Mouse (Mus musculus): ENCODE measurements around the gene Gpr119.

Gpr119 gene

DNA sequence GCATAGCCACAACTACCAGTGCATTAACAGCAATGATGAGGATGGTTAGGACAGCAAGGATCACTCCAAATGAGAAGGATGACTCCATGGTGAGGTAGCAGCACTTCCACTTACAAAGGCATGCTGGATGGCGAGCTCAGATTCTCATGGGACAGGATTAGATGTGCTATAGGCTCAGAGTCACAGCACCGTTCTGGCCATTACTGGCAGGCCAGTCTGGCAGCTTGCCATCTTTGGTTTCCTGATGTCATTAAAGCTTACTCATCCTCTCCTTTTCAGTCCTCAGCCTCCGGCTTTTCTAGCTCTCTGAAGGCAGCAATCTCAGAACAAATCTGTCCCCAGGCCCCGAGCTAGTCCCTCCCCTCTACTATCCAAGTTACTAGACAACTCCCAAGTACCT, at the start of gene Gpr119:
Gpr119 (minus strand) TSS at position 308 of the 400 bp plus-strand sequence.
- no peak for DNase-seq (ENCODE audit: low spot score in 2 of 2)

DNA sequence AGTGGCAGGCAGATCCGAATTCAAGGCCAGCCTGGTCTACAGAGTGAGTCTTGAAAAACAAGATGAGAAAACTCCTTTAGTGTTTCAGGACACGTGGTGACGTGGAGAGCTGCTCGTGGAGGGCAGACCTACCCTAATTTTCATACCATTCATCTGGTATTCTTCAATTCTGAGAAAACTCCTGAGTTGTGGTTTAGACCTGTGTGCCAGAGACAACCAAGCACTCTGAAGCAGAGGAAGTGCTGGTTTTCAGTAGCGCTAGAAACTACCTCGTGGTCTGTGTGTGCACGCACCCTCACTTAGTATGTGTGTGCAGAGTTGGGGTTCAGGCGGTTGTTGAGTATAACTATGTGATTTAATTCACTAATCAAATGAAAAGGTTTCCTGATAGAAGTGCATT, 38.6 kb upstream of the Gpr119 start:
- no peak for DNase-seq (ENCODE audit: low spot score in 2 of 2)

DNA sequence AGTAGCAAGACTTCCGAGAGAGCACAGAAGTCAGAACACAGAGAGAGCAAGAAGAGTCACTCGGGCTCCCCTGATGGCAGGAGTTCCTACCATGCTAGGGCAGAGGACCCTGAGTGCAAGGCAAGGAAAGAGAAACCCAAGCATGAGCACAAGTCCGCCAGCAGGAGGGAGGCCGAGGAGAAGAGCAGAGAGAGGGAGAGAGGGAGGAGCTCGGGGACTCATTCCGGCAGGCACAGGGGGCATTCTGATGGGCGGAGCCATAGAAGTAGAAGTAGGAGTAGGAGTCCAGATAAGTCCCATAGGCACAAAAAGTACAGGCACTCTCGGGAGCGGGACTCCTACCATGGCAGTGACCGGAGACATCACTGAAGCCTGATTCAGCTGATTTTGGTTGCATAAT, 35.4 kb upstream of the Gpr119 start:
- DNase-seq (ENCODE audit: low spot score in 2 of 2): no peak

DNA sequence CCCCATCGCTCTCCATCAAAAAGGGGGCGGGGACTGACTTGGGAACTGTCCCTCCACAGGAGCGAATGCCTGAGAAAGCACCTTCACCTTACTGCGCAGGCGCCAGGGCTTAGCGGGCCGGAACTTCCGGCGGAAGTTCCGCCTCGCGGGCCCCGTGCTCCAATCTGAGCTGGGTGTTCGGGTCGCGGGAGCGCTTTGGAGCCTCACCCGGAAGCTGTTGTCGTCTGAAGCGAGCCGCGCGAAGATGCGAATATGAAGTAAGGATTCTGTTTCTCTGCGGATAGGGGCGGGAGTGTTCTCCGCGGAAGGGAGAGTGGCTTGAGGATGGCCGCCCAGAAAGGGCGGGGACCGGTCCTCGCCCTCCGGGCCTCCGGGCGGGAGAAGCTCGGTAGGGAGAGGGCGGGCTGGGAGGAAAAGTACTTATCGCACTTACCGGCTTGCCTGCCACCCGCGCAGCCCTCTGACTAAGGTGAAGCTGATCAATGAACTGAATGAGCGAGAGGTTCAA, 20.6 kb upstream of the Gpr119 start, which contains the start of gene Rbmx2:
Rbmx2 (plus strand) TSS at position 141 of the 508 bp plus-strand sequence.
- peak; percentile 70 to 91 for DNase-seq (ENCODE audit: low spot score in 2 of 2)

DNA sequence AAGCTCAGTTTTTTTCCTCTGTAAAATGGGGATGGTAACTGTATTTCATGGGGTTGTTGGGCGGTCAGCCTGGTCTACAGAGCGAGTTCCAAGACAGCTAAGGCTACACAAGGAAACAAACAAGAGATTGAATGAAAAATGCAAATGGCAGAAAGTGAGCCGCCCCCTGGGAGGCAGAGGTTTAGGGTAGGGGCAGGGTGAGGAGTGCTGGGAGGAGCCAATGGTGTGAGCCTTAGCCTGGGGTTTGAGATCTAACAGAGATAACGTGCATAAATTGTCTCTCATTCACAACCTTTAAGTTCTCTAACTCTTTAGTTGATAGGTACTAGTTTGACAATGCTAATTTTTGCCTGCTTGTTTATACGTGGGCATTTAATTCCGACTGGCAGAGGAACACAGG, 20.2 kb upstream of the Gpr119 start:
- DNase-seq (ENCODE audit: low spot score in 2 of 2): no peak

DNA sequence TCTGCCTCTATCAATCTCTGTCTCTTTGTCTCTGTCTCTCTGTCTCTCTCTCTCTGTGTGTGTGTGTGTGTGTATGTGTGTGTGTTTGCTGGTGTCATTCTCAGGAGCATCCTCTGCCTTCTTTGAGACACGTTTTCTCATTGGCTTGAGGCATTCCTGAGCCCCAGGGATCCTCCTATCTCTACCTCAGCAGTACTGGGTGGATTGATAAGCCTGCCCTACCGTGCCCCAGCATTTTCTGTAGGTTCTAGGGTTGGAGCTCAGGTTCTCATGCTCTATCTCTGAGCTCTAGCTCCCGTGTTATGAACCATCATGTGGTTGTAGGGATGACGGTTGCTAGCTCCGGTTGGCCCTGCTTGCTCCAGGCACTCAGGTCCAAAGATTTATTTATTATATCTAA, 9.6 kb upstream of the Gpr119 start:
- no peak for DNase-seq (ENCODE audit: low spot score in 2 of 2)

DNA sequence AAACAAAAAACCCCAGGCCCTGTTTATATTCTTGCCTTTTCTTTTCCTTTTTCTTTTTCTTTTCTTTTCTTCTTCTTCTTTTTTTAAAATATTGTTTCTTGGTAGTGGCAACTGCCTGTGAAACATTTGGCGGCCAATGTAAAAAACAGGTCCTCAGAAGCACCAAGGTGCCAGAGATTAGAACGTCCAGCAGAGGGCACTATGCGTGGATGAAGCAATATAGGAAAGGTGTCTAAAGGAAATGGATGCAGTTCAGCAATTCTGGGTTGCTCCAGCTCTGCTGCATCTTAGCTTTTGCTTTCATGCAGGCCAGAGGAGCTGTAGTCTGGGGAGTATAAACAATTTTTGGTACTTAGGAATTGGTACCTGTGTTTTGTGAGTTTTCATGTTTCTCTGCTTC, 9.2 kb upstream of the Gpr119 start:
- DNase-seq (ENCODE audit: low spot score in 2 of 2): peak; percentile 14 to 60

DNA sequence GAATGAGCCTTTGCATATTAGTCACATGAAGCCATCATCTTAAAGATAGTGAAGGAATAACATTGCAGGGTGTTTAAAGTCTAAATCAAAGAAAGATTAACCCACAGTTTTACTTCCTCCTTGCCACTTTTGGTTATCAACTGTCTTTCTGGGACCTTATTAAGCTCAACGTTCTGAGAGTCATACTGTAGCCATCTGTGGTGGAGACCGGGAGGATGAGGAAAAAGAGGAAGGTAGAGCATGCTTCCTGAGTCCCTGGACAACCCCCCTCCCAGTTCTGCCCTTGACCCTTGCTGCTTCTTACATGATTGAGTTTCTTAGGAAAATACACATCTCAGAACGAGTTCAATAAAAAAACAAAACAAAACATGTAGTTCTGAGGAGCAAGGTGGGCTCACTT, 2.6 kb downstream of the Gpr119 start:
- DNase-seq (ENCODE audit: low spot score in 2 of 2): no peak

DNA sequence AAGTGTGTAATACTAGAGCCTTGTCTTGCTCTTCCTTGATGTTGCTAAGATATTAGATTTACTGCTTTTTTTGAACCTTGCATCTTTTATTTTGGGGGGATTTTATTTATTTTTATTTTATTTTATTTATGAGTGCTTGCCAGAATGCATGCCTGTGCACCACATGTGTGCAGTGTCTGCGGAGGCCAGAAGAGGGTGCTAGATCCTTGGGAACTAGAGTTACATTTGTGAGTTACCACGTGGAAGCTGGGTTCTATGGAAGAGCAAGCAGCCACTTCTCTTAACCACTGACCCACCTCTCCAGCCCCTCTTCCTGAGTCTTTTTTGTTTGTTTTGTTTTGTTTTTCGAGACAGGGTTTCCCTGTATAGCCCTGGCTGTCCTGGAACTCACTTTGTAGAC, 4.7 kb downstream of the Gpr119 start:
- DNase-seq (ENCODE audit: low spot score in 2 of 2): peak in 1 of 2 experiments; percentile 18

DNA sequence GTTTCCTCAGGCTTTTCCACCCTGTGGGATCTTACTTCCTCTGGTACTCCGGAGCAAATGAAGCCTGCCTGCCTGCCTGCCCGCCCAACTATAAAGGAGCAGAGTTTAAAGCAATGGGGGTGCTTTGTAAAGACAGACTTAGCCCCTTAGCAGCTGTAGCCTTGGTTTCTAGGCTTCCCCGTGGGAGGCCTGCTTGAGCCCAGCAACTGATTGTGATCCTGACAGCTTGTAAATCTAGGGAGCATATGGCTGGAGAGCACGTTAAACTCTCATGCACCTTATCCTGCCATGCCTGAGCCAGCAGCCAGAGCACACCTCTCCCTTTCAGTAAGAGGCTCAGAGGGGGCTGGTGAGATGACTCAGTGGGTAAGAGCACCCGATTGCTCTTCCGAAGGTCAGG, 7.5 kb downstream of the Gpr119 start:
- no peak for DNase-seq (ENCODE audit: low spot score in 2 of 2)

DNA sequence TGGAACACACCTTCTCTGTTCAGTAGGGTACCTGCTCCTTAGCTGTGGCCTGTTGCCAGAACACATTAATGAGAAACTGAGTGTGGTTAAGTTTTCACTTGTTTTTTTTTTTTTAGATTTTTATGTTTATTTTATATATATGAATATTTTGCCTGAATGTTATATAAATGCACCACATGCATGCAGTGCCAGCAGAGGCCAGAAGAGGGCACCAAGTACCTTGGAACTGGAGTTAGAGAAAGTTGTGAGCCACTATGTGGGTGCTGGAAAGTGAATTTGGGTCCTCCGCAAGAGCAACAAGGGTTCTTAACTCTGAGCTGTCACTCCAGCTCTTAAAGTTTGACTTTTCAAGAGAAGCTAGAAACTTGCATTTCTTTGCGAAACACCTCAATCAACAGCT, 30.2 kb downstream of the Gpr119 start:
- peak; percentile 27 to 42 for DNase-seq (ENCODE audit: low spot score in 2 of 2)

DNA sequence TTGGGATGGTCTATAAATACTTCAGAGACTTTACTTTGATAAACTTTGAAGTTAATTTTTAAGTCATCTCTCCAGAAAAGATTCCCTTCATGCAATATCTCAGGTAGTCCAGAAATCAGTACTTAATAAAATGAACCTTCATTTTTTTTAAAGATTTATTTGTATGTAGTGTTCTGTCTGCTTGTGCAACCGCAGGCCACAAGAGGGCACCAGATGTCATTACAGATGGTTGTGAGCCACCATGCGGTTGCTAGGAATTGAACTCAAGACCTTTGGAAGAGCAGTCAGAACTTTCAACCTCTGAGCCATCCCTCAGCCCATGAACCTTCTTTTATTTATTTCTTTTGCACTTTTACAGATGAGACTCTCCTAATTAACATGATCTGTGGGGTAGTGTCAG, 37.2 kb downstream of the Gpr119 start:
- peak in 1 of 2 experiments; percentile 34 for DNase-seq (ENCODE audit: low spot score in 2 of 2)

DNA sequence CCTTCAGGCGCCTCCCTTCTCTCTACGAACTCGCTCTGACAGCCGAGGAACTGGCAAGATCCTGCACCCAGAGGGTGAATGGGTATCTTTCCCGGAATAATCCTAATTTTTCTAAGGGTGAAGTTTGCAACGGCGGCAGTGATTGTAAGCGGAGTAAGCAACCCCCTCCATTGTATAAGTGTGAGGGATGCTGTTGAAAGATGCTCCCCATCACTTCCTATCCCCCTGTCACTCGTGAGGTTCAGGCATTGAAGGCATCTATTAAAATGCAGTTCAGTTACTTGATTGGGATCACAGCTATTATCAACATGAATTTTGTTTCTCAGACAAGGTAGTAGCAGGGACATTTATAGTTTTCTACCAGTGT, 50.2 kb downstream of the Gpr119 start:
- no peak for DNase-seq (ENCODE audit: low spot score in 2 of 2)

DNA sequence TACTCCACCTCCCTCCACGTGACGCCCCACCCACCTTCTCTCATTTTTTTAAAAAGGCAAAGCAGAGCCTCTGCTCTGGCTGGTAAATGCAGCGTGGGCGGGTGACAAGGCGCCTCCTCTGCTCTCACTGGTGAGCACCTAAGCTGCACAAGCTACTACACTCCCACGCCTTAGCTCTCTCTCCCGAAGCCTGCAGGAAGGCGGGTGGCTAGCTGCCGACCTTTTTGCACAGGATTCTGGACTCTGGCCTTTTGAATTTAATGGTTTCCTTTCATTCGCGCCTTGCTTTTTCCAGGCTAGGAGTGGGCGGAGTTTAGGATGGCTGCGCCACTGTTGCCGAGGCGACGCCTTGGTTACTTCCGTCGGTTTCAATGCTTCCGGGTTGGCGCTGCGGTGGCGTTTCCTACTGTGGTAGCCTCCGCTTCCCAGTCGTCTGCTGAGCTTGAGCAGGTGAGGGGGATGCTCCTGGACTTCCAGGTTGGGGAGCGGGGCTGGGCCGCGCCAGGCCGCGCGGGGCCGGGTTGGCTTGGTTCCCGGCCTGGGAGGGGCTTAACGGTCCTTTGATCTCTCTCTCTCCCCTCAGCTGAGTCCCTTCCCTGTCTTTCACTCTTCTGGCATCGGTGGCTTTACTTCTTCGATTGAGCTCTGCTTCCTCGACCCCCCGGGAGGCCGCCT, 50.8 kb downstream of the Gpr119 start, which contains the start of gene Slc25a14:
Slc25a14 (plus strand) TSS at position 35 of the 675 bp plus-strand sequence.
- DNase-seq (ENCODE audit: low spot score in 2 of 2): peak; percentile 54 to 75

DNA sequence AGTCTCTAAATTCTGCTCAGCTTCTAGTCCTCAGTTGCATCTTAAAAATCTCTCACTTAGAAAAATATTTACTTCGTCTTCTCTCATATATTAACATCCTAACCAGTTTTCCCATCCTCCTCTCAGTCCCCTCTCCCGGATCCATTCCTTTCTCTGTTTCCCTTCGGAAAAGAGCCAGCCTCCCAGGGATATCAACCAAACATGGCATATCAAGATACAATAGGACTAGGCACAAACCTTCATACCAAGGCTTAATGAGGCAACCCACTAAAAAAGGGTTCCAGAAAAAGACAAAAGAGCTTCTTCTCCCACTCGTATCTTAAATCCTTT, 51.3 kb downstream of the Gpr119 start:
- DNase-seq (ENCODE audit: low spot score in 2 of 2): no peak
